Mouse (Mus musculus) ES-E14 (cell line): ENCODE measurements around the gene Acvrl1.

Experiments used
- HCFC1 ChIP-seq: IDR thresholded peaks from 2 replicates; pipeline ENCODE4 v1.6.1; 2012; ENCODE audit warnings: low read length, inconsistent platforms, borderline replicate concordance; ENCODE audit not compliant: insufficient read depth
- ZNF384 ChIP-seq: IDR thresholded peaks from 2 replicates; pipeline ENCODE4 v1.6.1; 2012; ENCODE audit warnings: low read depth, low read length, inconsistent platforms

DNA sequence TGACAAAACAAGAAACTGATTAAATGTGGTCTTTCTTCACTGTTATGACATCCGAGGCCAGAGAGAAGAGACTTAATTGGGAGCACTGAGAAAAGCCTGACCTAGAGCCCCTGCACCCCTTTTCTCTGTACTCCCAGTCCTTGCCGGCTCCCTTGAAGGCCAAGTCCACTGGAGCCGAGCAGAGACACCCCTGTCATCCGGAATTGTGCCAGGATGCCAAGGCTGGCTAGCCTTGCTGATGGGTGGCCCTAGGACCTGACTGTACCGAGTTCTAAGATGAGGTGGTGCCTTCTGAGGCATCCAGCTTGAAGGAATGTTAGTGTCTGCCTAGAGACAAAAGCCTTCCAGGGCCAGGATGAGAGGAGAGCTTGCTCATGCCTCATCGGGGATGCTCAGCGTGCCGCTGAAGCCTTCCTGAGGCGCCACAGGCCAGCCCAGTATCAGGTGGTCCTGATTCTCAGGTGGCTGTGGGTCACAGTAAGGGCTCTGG, 48.2 kb upstream of the Acvrl1 start:
- TF ChIP-seq HCFC1 (no peak), ZNF384 (no peak)
